Mouse (Mus musculus): ENCODE results near the gene Kars. TPM values are rescaled to one million over a fixed set of nuclear protein-coding genes. Genes with fewer than 3 reads are reported as not detected.

Kars gene
- not detected in 2 replicates for polyA plus RNA-seq (2012; ENCODE audit: insufficient read depth, insufficient read length, low replicate concordance, missing spikeins)

GRCm38 (mm10) chr8:112010997-112011815 lies at the start of gene Kars, which contains the start of gene Terf2ip:
Gene Kars (minus strand): TSS chr8:112011323.
Gene Terf2ip (plus strand): TSS chr8:112011398.
- Histone ChIP-seq H3K27ac (ENCODE audit: insufficient read depth, low read depth, low read length) (peak within 1 kb of the TSS; percentile 54), H3K4me3 (ENCODE audit: insufficient read depth, low read depth, low read length) (peak within 1 kb of the TSS; percentile 73), H3K4me1 (ENCODE audit: control insufficient read depth, insufficient read depth, low read length) (peaks cover 5% of the 10 kb centered on the region)
- TF ChIP-seq CTCF (IDR thresholded peaks at IDR 0.05; ENCODE audit: insufficient read depth, low read depth, low read length): no peak
- peak; percentile 98 for TF ChIP-seq POLR2A (IDR thresholded peaks at IDR 0.05; ENCODE audit: insufficient read depth, low read depth, low read length)
- WGBS: under 1% methylated on average over 61 of the region's 61 CpGs

GRCm38 (mm10) chr8:112054456-112054855 lies 43.3 kb upstream of the Kars start:
- TF ChIP-seq CTCF (IDR thresholded peaks at IDR 0.05; ENCODE audit: insufficient read depth, low read depth, low read length) (no peak), POLR2A (IDR thresholded peaks at IDR 0.05; ENCODE audit: insufficient read depth, low read depth, low read length) (no peak)
- Histone ChIP-seq H3K4me3 (ENCODE audit: insufficient read depth, low read depth, low read length) (no peak overlapping the region), H3K4me1 (ENCODE audit: control insufficient read depth, insufficient read depth, low read length) (no peaks in the 10 kb centered on the region), H3K27ac (ENCODE audit: insufficient read depth, low read depth, low read length) (no peak overlapping the region)

- no peak overlapping the region for H3K4me3 ChIP-seq (ENCODE audit: insufficient read depth, low read depth, low read length)
- no peak overlapping the region for H3K27ac ChIP-seq (ENCODE audit: insufficient read depth, low read depth, low read length)
These were observed 40.4 kb upstream of the Kars start for GRCm38 (mm10) chr8:112051537-112051936.

GRCm38 (mm10) chr8:112049984-112050383 lies 38.9 kb upstream of the Kars start:
- no peak for TF ChIP-seq POLR2A (IDR thresholded peaks at IDR 0.05; ENCODE audit: insufficient read depth, low read depth, low read length)
- TF ChIP-seq CTCF (IDR thresholded peaks at IDR 0.05; ENCODE audit: insufficient read depth, low read depth, low read length): no peak
- Histone ChIP-seq H3K4me3 (ENCODE audit: insufficient read depth, low read depth, low read length) (no peak overlapping the region), H3K27ac (ENCODE audit: insufficient read depth, low read depth, low read length) (no peak overlapping the region), H3K4me1 (ENCODE audit: control insufficient read depth, insufficient read depth, low read length) (no peaks in the 10 kb centered on the region)
- 90% methylated on average over 6 of the region's 6 CpGs for WGBS

More at GRCm38 (mm10) chr8:112051537-112051936, 40.4 kb upstream of the Kars start:
- no peak for TF ChIP-seq POLR2A (IDR thresholded peaks at IDR 0.05; ENCODE audit: insufficient read depth, low read depth, low read length)
- TF ChIP-seq CTCF (IDR thresholded peaks at IDR 0.05; ENCODE audit: insufficient read depth, low read depth, low read length): no peak
- 84% methylated on average over 9 of the region's 9 CpGs for WGBS
- no peaks in the 10 kb centered on the region for H3K4me1 ChIP-seq (ENCODE audit: control insufficient read depth, insufficient read depth, low read length)

- no peak overlapping the region for H3K4me3 ChIP-seq (ENCODE audit: insufficient read depth, low read depth, low read length)
- TF ChIP-seq POLR2A (IDR thresholded peaks at IDR 0.05; ENCODE audit: insufficient read depth, low read depth, low read length): no peak
- no peak for TF ChIP-seq CTCF (IDR thresholded peaks at IDR 0.05; ENCODE audit: insufficient read depth, low read depth, low read length)
- 81% methylated on average over 6 of the region's 6 CpGs for WGBS
- no peaks in the 10 kb centered on the region for H3K4me1 ChIP-seq (ENCODE audit: control insufficient read depth, insufficient read depth, low read length)
- H3K27ac ChIP-seq (ENCODE audit: insufficient read depth, low read depth, low read length): no peak overlapping the region
These were observed 37.2 kb upstream of the Kars start for GRCm38 (mm10) chr8:112048293-112048692.

- no peaks in the 10 kb centered on the region for H3K4me1 ChIP-seq (ENCODE audit: control insufficient read depth, insufficient read depth, low read length)
- H3K4me3 ChIP-seq (ENCODE audit: insufficient read depth, low read depth, low read length): no peak overlapping the region
- under 1% methylated on average over 7 of the region's 7 CpGs for WGBS
- TF ChIP-seq CTCF (IDR thresholded peaks at IDR 0.05; ENCODE audit: insufficient read depth, low read depth, low read length) (no peak), POLR2A (IDR thresholded peaks at IDR 0.05; ENCODE audit: insufficient read depth, low read depth, low read length) (no peak)
- H3K27ac ChIP-seq (ENCODE audit: insufficient read depth, low read depth, low read length): no peak overlapping the region
These were observed 34.8 kb upstream of the Kars start for GRCm38 (mm10) chr8:112045896-112046295.

GRCm38 (mm10) chr8:112045182-112045581 lies 34.1 kb upstream of the Kars start:
- no peaks in the 10 kb centered on the region for H3K4me1 ChIP-seq (ENCODE audit: control insufficient read depth, insufficient read depth, low read length)
- TF ChIP-seq CTCF (IDR thresholded peaks at IDR 0.05; ENCODE audit: insufficient read depth, low read depth, low read length) (no peak), POLR2A (IDR thresholded peaks at IDR 0.05; ENCODE audit: insufficient read depth, low read depth, low read length) (no peak)

GRCm38 (mm10) chr8:112037521-112037920 lies 26.4 kb upstream of the Kars start:
- 88% methylated on average over 18 of the region's 18 CpGs for WGBS
- no peak overlapping the region for H3K27ac ChIP-seq (ENCODE audit: insufficient read depth, low read depth, low read length)
- no peaks in the 10 kb centered on the region for H3K4me1 ChIP-seq (ENCODE audit: control insufficient read depth, insufficient read depth, low read length)
- H3K4me3 ChIP-seq (ENCODE audit: insufficient read depth, low read depth, low read length): no peak overlapping the region
- TF ChIP-seq CTCF (IDR thresholded peaks at IDR 0.05; ENCODE audit: insufficient read depth, low read depth, low read length) (no peak), POLR2A (IDR thresholded peaks at IDR 0.05; ENCODE audit: insufficient read depth, low read depth, low read length) (no peak)

More at GRCm38 (mm10) chr8:112045182-112045581, 34.1 kb upstream of the Kars start:
- Histone ChIP-seq H3K27ac (ENCODE audit: insufficient read depth, low read depth, low read length) (no peak overlapping the region), H3K4me3 (ENCODE audit: insufficient read depth, low read depth, low read length) (no peak overlapping the region)
- 86% methylated on average over 5 of the region's 5 CpGs for WGBS

- TF ChIP-seq POLR2A (IDR thresholded peaks at IDR 0.05; ENCODE audit: insufficient read depth, low read depth, low read length) (no peak), CTCF (IDR thresholded peaks at IDR 0.05; ENCODE audit: insufficient read depth, low read depth, low read length) (no peak)
- WGBS: 28% methylated on average over 8 of the region's 8 CpGs
- Histone ChIP-seq H3K27ac (ENCODE audit: insufficient read depth, low read depth, low read length) (no peak overlapping the region), H3K4me1 (ENCODE audit: control insufficient read depth, insufficient read depth, low read length) (no peaks in the 10 kb centered on the region), H3K4me3 (ENCODE audit: insufficient read depth, low read depth, low read length) (no peak overlapping the region)
These were observed 23.5 kb upstream of the Kars start for GRCm38 (mm10) chr8:112034603-112035002.
